Mouse (Mus musculus) layer of hippocampus, adult 9-10 months (tissue): ENCODE measurements around the gene Iqch.

Experiments used
- DNase-seq: peaks from one replicate; pipeline ENCODE4 v3.0.0; 2022; ENCODE audit warnings: low spot score

Gene Iqch

GRCm38 (mm10) chr9:63602043-63602939 is at the start of gene Iqch, which contains the start of gene Aagab:
Gene Iqch, minus strand, starts transcription at chr9:63602493.
Gene Aagab, plus strand, starts transcription at chr9:63602660.
- peak; percentile 81 for DNase-seq

DNA sequence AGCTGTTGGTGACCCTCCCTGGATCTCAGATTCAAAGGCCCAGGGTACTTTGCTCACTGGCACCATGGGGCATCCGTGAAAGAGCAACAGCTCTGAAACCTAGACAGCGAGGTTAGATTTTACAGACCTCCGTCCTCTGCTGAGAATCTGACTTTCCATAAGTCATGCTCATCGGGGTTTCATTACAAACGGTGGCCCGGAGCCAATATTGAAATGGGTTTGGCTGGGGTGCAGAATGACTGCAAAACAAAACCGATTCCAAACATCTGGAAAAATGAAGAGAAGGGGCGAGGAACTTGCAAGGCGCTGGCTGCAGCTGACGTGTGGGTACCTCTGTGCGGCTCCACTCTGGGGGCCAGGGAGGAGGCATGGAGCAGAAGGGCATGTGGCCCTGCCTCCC is 49.3 kb upstream of the Iqch start:
- no peak for DNase-seq

- DNase-seq, result no peak
These were observed 48.6 kb upstream of the Iqch start for GRCm38 (mm10) chr9:63650905-63651304.

DNA sequence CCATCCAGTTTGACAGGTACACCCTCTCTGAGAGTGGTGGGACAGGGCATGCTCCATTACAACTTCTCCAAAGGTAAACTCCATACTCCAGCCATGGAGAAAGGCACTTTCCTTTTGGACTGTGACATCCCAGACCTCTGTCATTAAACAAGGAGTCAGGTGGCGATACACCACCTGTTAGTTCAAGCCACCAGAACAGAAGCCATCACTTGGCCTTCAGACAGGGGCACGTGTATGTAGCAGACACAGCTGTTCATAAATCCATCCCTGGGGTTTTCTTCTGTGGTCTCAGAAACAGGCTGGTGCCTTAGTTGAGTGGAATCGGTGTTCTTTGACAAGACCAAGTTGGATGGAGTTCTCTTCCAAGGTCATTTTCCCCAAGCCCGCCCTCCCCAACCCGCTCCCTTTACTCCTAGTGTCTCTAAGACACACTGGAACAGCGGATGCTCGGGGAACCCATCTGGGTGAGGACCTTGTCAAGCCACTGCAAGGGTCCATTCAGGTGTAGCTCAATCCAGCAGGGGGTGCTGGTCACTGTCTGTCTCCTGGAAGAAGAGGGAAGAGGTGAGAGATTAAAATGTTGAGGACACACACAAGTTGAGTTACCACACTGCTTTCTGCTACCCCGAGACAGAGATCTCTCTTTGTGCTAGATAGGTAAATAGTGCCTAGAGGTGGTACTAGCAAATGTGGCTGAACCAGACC is 47.7 kb upstream of the Iqch start:
- no peak for DNase-seq

- DNase-seq, result no peak
These were observed 46.2 kb upstream of the Iqch start for GRCm38 (mm10) chr9:63648520-63648918.

- no peak for DNase-seq
These were observed 45.6 kb upstream of the Iqch start for GRCm38 (mm10) chr9:63647581-63648519.

DNA sequence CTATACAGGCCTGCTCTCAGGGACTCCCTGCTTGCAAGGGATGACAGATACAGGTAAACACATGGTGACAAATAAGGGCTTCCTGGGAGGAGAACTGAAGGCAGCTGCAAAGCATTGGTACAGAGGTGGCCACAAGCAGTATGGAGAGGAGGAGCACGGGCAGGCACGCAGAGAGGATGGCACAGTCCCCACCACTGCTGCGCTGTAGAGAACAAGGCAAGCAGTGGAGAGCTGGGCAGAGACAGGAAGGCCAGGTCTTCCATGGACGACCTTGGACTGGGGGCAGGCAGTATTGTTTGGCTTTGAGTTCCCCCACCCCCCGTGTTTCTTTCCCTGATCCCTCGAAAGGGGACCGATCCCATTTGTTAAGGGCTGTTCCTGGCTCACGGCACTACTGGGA is 42.8 kb upstream of the Iqch start:
- no peak for DNase-seq

DNA sequence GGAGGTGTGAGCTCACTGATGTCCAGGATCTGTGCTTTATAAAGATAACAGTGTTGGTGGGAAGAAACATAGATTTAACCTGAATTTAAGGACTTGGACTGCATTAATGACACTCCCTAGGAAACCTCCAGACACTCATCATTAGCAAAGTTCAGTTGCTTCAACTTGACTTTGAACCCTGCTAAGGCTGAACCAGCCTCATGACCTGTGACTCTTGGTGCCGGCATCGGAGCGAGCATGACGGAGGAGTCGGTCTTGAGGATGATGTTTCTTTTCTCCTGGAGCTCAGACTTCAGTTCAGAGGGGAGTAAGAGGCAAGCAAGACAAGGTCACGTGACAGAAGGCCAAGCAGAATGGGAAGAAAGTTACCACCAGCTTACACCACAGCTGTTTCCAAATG is 41.7 kb upstream of the Iqch start:
- no peak for DNase-seq

DNA sequence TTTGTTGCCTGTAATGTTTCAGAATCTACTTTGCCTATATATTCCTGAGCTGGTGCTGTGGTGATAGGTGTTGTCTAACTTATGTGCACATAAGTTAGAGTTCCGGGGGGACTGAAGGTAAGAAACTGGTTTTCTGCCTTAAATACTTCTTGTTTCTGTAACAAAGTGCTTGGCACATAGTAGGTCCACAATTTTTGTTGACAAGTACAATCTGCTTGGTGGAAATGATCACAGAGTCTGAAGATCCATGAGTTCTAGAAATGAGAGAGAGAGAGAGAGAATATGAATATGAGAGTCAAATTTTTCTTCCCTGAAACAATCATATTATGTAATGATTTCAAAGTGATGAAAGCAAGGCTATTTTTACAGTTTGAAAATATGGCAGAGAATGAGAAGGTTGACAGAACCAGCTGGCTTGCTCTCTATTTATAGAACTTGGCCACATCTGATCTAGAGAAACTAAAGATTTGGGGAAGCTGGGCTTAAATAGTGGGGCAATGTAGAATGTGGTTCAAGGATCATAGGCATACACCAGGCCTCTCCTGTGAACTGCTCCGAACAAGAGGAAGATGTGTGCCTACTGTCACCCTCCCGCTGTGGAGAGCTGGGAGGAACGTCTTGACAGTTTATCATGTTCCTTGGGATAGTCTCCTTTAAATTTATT is 39.8 kb upstream of the Iqch start:
- DNase-seq, result no peak

GRCm38 (mm10) chr9:63636113-63636512 is 33.8 kb upstream of the Iqch start:
- no peak for DNase-seq

- no peak for DNase-seq
These were observed 31.0 kb upstream of the Iqch start for GRCm38 (mm10) chr9:63633334-63633733.

DNA sequence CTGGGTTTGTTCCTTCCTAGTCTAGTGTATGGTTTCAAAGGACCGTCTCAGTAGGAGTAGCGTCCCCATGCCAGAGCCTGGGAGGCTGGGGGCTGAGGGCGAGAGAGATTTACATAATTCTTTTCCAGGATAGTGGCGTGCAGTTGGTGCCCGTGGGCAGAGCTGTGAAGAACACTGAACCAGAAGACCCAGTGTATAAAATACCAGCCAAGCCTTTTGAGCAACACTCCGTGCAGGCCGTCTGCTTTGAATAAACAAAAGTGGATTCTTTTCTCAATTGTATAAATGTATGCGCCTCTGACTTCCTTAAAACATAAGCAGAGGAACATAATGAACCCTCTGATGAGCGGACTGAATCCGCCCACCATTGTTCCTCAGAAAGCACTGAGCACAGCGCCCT is 30.6 kb upstream of the Iqch start:
- no peak for DNase-seq

- no peak for DNase-seq
These were observed 29.8 kb upstream of the Iqch start for GRCm38 (mm10) chr9:63632045-63632444.

GRCm38 (mm10) chr9:63625090-63625756 is 22.9 kb upstream of the Iqch start:
- DNase-seq, result no peak

GRCm38 (mm10) chr9:63623895-63624569 is 21.7 kb upstream of the Iqch start:
- no peak for DNase-seq

DNA sequence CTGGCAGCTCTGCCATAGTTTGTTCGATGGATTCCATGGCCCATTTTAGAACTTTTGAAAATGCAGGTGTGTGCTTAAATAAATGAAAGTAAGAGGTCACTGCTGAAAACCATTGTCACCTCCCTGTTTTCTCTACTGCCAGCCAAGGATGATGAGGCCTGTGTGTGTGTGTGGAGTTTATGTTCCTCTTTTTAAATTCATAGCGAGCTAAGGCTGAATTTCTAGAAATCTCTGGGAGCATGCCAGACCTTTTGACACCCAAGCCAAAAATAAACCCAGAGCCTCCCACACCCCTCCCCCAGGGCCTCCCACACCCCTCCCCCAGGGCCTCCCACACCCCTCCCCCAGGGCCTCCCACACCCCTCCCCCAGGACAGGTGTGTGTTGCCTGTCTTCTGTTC is 15.7 kb upstream of the Iqch start:
- no peak for DNase-seq

- DNase-seq, result no peak
These were observed 12.0 kb upstream of the Iqch start for GRCm38 (mm10) chr9:63614018-63614985.

- DNase-seq, result no peak
These were observed 11.3 kb upstream of the Iqch start for GRCm38 (mm10) chr9:63613569-63613968.
